Mouse (Mus musculus): ENCODE results near the gene Anks1. TPM values are rescaled to one million over a fixed set of nuclear protein-coding genes. Genes with fewer than 3 reads are reported as not detected.
"Not testable (repeated sequence)": the region's sequence is repeated elsewhere in the genome, so short reads cannot be mapped to it uniquely, and the experiment has no call there.

Anks1 gene
- polyA plus RNA-seq, 1 experiment: 119 TPM

DNA sequence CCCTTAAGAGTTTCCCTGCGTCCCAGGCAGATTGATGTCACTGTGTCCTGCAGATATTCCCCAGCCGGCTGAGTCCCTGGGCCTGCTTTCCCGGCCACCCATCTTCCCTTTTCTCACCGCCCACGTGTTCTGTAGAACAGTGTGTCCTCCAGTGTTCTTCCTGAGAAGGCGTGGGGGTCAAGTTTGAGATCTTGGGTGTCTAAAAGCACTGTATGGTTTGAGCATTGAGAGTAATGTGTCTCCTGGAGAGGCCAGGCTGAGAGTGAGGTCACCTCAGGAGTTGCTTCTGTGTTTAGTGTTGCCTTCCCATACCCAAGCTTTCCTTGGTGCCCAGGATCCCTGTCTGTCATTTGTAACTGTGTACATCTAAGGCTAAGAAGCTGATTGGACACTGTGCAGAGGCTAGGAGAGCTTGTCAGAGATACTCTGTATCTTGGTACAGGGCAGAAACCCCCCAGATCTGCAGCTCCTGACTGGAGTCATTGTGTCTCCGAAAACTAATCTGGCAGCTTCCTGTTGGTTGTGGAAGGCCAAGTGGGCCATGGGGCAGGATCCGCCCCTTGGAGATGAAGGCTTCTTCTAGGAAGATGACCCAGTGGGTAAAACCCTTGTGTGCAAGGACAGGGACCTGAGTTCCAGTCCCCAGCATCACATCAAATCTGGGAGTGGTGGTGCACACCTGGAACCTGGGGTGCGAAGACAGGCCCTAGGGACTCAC is 59.1 kb downstream of the Anks1 start:
- DNase-seq (ENCODE audit: low read depth): no peak
- TF ChIP-seq CTCF (IDR thresholded peaks at IDR 0.05; ENCODE audit: borderline replicate concordance, extremely low read depth, insufficient read depth, insufficient read length): no peak
- TF ChIP-seq POLR2A (IDR thresholded peaks at IDR 0.05; ENCODE audit: borderline replicate concordance, extremely low read depth, insufficient read depth, insufficient read length, poor library complexity, severe bottlenecking): no peak

DNA sequence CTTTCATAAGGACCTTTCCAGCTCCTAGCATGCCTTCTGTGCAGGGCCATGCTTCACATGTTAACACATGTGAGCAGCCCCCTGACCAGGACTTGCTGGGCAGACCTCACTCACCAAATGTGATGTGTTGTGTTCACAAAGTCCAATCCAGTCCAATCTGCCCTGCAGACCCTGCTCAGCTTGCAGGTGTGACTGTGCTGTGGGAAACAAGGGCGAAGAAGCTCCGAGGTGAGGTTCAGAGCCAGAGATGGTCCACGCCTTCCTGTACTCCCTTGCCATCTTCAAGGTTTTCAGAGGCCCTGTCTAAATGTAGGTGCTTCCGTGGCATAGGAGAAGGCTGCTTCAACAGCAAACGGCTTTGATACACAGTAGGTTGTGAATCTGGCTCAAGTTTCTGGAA is 59.8 kb downstream of the Anks1 start:
- no peak for TF ChIP-seq CTCF (IDR thresholded peaks at IDR 0.05; ENCODE audit: borderline replicate concordance, extremely low read depth, insufficient read depth, insufficient read length)
- no peak for TF ChIP-seq POLR2A (IDR thresholded peaks at IDR 0.05; ENCODE audit: borderline replicate concordance, extremely low read depth, insufficient read depth, insufficient read length, poor library complexity, severe bottlenecking)
- no peak for DNase-seq (ENCODE audit: low read depth)

DNA sequence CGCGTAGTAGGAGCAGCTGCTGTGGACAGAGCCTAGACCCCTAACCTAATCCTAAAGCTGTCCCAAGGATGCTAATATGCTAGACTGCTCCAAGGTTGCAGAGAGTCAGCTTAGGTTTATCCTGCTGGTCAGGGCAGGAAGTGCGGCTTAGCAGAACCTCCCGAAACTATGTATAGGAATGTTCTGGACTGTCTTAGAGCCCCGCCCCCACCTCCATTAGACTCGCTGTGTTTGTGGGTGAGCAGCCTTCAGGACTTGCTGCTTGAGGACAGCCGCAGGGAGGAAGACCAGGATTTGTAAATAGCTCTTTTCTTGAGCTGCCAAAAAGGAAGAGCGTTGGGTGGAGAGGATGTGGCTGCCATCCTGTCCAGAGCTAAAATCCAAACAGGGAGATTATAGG is 60.3 kb downstream of the Anks1 start:
- DNase-seq (ENCODE audit: low read depth): no peak
- TF ChIP-seq CTCF (IDR thresholded peaks at IDR 0.05; ENCODE audit: borderline replicate concordance, extremely low read depth, insufficient read depth, insufficient read length): peak; percentile 48; the same call in 1 of the 2 replicates
- TF ChIP-seq POLR2A (IDR thresholded peaks at IDR 0.05; ENCODE audit: borderline replicate concordance, extremely low read depth, insufficient read depth, insufficient read length, poor library complexity, severe bottlenecking): no peak

DNA sequence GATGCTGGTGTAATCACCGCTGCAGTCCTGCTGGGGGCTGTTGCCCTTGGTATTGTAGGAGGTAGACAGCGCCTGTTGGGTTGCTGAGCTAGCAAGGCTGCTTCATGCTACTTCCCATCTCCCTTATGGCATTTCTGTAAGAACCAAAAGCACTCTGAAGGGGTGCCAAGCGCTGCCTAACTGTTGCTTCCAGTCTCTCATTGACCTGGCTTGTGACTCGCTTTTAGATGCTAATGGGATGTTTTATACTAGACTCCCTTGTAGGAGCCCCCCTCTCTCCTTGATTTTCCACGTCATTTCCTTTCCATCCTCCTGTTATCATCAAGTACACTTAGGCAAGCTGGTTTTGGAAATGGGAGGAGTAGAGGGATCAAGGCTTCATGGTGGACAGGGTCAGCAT is 60.8 kb downstream of the Anks1 start:
- TF ChIP-seq POLR2A (IDR thresholded peaks at IDR 0.05; ENCODE audit: borderline replicate concordance, extremely low read depth, insufficient read depth, insufficient read length, poor library complexity, severe bottlenecking) (no peak), CTCF (IDR thresholded peaks at IDR 0.05; ENCODE audit: borderline replicate concordance, extremely low read depth, insufficient read depth, insufficient read length) (no peak)
- DNase-seq (ENCODE audit: low read depth): no peak

DNA sequence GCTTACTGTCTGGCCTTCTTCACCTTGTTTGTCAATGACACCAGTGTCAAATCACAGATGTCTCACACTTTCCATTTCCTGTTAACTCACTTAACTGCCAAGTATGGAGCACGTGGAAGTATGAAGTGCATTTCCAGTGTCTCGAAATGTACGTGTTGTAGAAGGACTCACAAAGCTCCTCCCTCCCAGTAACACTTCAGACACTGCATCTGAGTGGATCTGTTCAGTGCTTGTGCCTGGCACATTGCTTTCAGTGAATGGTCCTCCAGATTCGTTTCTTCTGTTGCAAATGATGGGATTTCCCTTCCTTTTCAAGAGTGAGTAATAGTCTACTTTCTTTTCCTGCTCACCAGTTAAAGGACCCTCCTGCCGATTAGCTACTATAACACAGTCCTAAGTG is 61.2 kb downstream of the Anks1 start:
- DNase-seq (ENCODE audit: low read depth): no peak
- TF ChIP-seq POLR2A (IDR thresholded peaks at IDR 0.05; ENCODE audit: borderline replicate concordance, extremely low read depth, insufficient read depth, insufficient read length, poor library complexity, severe bottlenecking) (no peak), CTCF (IDR thresholded peaks at IDR 0.05; ENCODE audit: borderline replicate concordance, extremely low read depth, insufficient read depth, insufficient read length) (no peak)

DNA sequence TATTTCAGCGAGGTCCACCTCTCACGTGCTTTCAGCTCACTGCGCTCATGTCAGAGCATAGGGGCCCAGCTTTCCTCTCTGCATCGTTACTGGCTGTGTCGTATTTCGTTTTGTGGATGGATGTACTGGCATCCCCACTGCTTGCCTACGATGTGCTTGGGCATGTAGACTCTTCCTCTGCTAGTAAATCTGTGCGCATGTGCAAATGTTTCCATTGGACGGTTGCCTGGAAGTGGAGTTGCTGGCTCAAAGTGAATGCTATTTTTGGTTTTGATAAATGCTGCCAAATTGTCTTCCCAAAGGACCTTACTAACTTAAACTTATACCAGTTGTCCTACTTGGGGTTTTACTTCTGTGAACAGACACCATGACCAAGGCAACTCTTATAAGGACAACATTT is 62.4 kb downstream of the Anks1 start:
- peak; percentile 76 for DNase-seq (ENCODE audit: low read depth)

DNA sequence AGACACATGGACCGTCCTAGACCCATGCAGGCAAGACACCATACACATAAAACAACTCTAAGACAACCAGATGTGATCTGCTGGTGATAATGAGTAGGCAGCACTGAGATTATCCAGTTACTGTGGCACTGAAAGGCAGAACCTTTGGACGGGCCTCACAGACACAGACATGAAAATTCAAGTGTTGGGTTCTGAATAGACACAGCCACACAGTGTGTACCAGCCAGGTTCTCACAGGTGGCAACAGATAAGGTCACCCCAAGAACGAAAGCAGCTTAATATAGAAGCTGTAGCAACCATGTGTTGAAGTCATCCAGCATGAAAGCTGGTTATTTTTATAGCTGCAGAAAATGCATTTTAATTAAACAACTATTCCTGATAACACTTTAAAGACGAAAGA is 64.2 kb downstream of the Anks1 start:
- no peak for DNase-seq (ENCODE audit: low read depth)
- TF ChIP-seq CTCF (IDR thresholded peaks at IDR 0.05; ENCODE audit: borderline replicate concordance, extremely low read depth, insufficient read depth, insufficient read length): no peak
- no peak for TF ChIP-seq POLR2A (IDR thresholded peaks at IDR 0.05; ENCODE audit: borderline replicate concordance, extremely low read depth, insufficient read depth, insufficient read length, poor library complexity, severe bottlenecking)

More for the DNA sequence above, 62.4 kb downstream of the Anks1 start:
- no peak for TF ChIP-seq CTCF (IDR thresholded peaks at IDR 0.05; ENCODE audit: borderline replicate concordance, extremely low read depth, insufficient read depth, insufficient read length)
- no peak for TF ChIP-seq POLR2A (IDR thresholded peaks at IDR 0.05; ENCODE audit: borderline replicate concordance, extremely low read depth, insufficient read depth, insufficient read length, poor library complexity, severe bottlenecking)

DNA sequence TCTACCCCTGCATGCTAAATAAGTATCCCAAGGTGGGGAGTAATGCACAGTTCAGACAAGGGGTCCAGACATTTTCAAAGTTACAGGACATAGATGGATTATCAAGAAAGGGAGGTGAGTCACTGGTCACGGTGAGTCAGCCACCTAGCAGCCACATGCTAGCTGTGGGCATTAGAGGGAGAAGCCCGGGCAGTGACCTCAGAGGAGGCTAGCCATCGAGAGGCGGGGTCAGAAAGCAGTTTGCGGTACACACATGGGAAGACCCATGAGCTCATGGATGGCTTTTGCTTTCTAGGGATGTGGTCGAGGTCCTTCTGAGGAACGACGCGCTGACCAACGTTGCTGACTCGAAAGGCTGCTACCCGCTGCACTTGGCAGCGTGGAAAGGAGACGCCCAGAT is 67.2 kb downstream of the Anks1 start:
- no peak for TF ChIP-seq CTCF (IDR thresholded peaks at IDR 0.05; ENCODE audit: borderline replicate concordance, extremely low read depth, insufficient read depth, insufficient read length)
- DNase-seq (ENCODE audit: low read depth): no peak

DNA sequence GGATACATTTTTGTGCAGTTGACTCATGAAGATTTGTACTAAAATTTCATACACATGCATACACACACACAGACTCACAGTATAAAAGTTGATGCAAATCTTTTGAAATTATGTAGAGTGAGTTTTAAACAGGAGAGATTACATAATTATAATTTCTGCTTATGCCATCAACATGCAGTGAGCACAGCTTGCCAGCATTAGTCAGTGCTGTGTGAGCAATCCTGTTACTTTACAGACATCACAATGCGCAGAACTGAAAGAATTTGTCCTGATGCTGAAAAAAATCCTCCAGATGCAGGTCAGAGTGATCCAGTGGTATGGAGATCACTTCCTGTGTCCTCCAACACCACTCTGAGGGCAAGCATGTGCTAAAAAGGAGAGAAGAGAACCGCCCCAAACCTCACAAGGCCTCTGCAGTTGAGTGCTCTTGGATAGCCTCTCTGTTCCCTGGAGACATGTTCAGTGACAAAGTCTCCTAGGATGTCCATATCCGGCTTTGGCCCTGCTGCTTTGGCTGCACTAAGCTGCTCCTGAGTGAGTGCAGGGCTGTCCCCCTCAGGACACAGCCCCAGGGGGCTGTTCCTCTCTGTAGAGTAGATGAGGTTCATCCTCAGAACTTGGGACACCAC is 68.0 kb downstream of the Anks1 start:
- no peak for TF ChIP-seq POLR2A (IDR thresholded peaks at IDR 0.05; ENCODE audit: borderline replicate concordance, extremely low read depth, insufficient read depth, insufficient read length, poor library complexity, severe bottlenecking)
- TF ChIP-seq CTCF (IDR thresholded peaks at IDR 0.05; ENCODE audit: borderline replicate concordance, extremely low read depth, insufficient read depth, insufficient read length): no peak
- no peak for DNase-seq (ENCODE audit: low read depth)

DNA sequence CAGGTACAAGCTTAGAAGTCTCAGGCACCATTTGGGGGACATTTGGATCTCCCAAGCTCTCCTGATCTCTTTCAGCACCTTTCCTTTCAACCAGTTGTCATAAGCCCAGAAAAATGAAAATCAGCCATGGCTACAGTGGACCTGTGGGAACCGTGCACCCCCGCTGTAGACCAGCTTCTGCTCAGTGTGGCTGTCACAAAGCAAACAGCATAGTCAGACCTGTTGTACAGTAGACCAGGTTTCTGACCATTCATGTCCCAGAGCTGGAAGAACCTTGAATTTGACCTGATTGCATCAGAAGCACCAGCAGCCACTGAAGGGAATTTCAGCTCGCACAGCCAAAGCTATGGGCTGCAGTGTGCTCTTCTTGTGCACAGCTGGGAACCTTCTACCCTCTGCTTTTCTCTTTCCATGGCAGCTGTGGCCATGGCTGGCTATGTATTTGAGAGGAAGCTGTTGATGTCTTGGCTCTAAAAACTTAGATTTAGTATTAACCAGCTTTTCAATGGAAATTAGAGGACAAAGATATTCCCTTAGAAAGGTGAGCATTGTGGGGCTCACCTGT is 71.4 kb downstream of the Anks1 start:
- no peak for TF ChIP-seq POLR2A (IDR thresholded peaks at IDR 0.05; ENCODE audit: borderline replicate concordance, extremely low read depth, insufficient read depth, insufficient read length, poor library complexity, severe bottlenecking)
- TF ChIP-seq CTCF (IDR thresholded peaks at IDR 0.05; ENCODE audit: borderline replicate concordance, extremely low read depth, insufficient read depth, insufficient read length): no peak

DNA sequence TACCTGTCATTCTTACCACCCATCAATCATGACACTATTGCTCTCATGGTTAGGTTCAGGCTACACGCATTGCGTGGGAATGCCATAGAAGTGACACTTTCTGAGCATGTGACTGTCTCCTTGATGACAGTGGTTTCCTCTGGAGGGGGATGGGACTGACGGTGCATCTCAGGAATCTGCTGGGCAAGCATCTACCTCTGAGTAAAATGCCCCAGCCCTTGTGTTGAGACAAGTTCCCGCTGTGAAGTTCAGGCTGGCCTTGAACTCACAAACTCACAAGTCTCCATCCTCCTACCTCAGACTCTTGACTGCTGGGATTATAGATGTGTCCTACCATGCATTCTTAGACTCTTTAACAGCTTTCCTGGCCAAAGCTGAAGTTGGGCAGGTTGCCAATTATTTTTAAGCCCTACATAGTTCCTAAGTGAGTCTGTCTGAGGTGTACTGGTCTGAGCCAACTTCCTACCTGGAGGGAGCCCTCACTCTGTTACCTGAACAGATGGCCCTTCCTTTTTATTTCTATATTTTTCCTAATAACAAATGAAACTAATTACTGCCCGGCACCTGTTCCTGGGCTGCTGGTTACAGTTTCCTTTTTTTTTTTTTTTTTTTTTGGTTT is 72.5 kb downstream of the Anks1 start:
- no peak for TF ChIP-seq POLR2A (IDR thresholded peaks at IDR 0.05; ENCODE audit: borderline replicate concordance, extremely low read depth, insufficient read depth, insufficient read length, poor library complexity, severe bottlenecking)
- TF ChIP-seq CTCF (IDR thresholded peaks at IDR 0.05; ENCODE audit: borderline replicate concordance, extremely low read depth, insufficient read depth, insufficient read length): no peak
- DNase-seq (ENCODE audit: low read depth): no peak

More for the DNA sequence above, 71.4 kb downstream of the Anks1 start:
- DNase-seq (ENCODE audit: low read depth): no peak

DNA sequence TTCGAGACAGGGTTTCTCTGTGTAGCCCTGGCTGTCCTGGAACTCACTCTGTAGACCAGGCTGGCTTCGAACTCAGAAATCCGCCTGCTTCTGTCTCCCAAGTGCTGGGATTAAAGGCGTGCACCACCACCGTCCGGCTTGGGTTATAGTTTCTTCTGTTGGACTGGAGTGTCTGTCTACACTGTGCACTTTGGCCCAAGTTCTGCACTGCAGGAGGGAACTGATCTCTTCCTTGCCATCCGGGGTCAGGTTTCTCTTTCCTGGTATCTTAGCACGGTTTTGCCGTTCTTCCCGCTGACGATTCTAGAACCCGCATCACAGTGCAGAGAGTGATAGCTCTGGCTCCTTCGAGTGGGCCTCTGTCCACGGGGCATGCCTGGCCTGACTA is 73.0 kb downstream of the Anks1 start:
- not testable (repeated sequence) for DNase-seq (ENCODE audit: low read depth)
